Comparison of ENCODE assay signal across 7 mouse cellular contexts in genomic region chr11:68431699-68432360, GRCm38 (mm10). TPM values are rescaled to one million over a fixed set of nuclear protein-coding genes. Genes with fewer than 3 reads are reported as not detected.
DNase-seq lines count a peak whose midpoint lies in the region; ATAC-seq lines count a peak whose summit lies in the region.

TSS of gene Pik3r5 (plus strand) at chr11:68432121.

- peak; percentile 87 for ATAC-seq in limb, embryonic 13.5 days (ENCODE audit: low FRiP score, low read depth)
- ATAC-seq in midbrain, embryonic 15.5 days (replicated peaks): peak; percentile 58

- H3K4me1 ChIP-seq in limb, embryonic 13.5 days: peaks cover 28% of the 10 kb centered on the region
- peaks cover 9% of the 10 kb centered on the region; the same call in 1 of the 2 replicates for H3K4me1 ChIP-seq in midbrain, embryonic 15.5 days

- H3K27me3 ChIP-seq in limb, embryonic 13.5 days: peaks cover 28% of the 10 kb centered on the region
- peaks cover 10% of the 10 kb centered on the region; the same call in 1 of the 2 replicates for H3K27me3 ChIP-seq in midbrain, embryonic 15.5 days (replicated peaks)

- no peaks in the 10 kb centered on the region for H3K9me3 ChIP-seq in limb, embryonic 13.5 days
- no peaks in the 10 kb centered on the region for H3K9me3 ChIP-seq in midbrain, embryonic 15.5 days

- H3K4me3 ChIP-seq in limb, embryonic 13.5 days: peak within 1 kb of the TSS; percentile 47
- peak within 1 kb of the TSS; percentile 40 for H3K4me3 ChIP-seq in midbrain, embryonic 15.5 days

- peak within 1 kb of the TSS; percentile 63 for H3K9ac ChIP-seq in limb, embryonic 13.5 days
- H3K9ac ChIP-seq in midbrain, embryonic 15.5 days: no peak within 1 kb of the TSS; the same call in 1 of the 2 replicates

- no peak within 1 kb of the TSS; the same call in 1 of the 2 replicates for H3K27ac ChIP-seq in limb, embryonic 13.5 days
- no peak within 1 kb of the TSS for H3K27ac ChIP-seq in midbrain, embryonic 15.5 days

- WGBS in limb, embryonic 13.5 days: 5% methylated on average over 35 of the region's 35 CpGs
- 8% methylated on average over 35 of the region's 35 CpGs for WGBS in midbrain, embryonic 15.5 days

- H3K4me2 ChIP-seq in limb, embryonic 13.5 days (replicated peaks): peak within 1 kb of the TSS; percentile 70
- peak within 1 kb of the TSS; percentile 57 for H3K4me2 ChIP-seq in midbrain, embryonic 15.5 days

- H3K36me3 ChIP-seq in limb, embryonic 13.5 days: no peaks in the 10 kb centered on the region
- H3K36me3 ChIP-seq in midbrain, embryonic 15.5 days (replicated peaks): no peaks in the 10 kb centered on the region

- peak; percentile 74 to 94 for DNase-seq in adrenal gland, adult (ENCODE audit: inconsistent age in 2 of 2, low spot score in 1 of 2)
- peak; percentile 92 for DNase-seq in embryo, embryonic 9.5 days (ENCODE audit: extremely low spot score)
- peak; percentile 98 for DNase-seq in heart, adult 11 months
- DNase-seq in kidney, adult 11 months: peak; percentile 45
- DNase-seq in spleen, adult 18-20 months: peak; percentile 81 to 86

RNA-seq across cellular contexts. Expression of gene Pik3r5, which starts in this region (rescaled TPM):
- 0.51 and 0.61 TPM in 2 replicates for polyA plus RNA-seq in limb, embryonic 13.5 days (2015; fragmentation: Nextera tagmentation; extraction: Ambion mirVana)
- polyA plus RNA-seq in midbrain, embryonic 15.5 days (2015; fragmentation: Nextera tagmentation; extraction: Ambion mirVana): 0.10 and 0.43 TPM in 2 replicates

Comparison
In these comparisons a context has a peak if more than half of its experiments do, and no peak if none do; other contexts are left out.
1. Peak in ATAC-seq, H3K4me3 ChIP-seq, H3K9ac ChIP-seq and H3K4me2 ChIP-seq in limb, embryonic 13.5 days; RNA of the gene not detected or under 1 TPM.
2. Peak in ATAC-seq, H3K4me3 ChIP-seq and H3K4me2 ChIP-seq in midbrain, embryonic 15.5 days; RNA of the gene not detected or under 1 TPM.
3. DNase-seq: peak in every context shown above with its lines; median percentile 98 in heart, adult 11 months; 92 in embryo, embryonic 9.5 days; 84 in adrenal gland, adult; 84 in spleen, adult 18-20 months; 45 in kidney, adult 11 months.